Mouse (Mus musculus) heart, embryonic 10.5 days (tissue): ENCODE data around the gene Dab2ip. TPM values are rescaled to one million over a fixed set of nuclear protein-coding genes. Genes with fewer than 3 reads are reported as not detected.
A peak's percentile ranks its signal among the peaks of the same experiment; 100 is the strongest.

Source experiments
- DNase-seq: peaks from one replicate; pipeline ENCODE4 v3.0.0-alpha.2; 2017; ENCODE audit warnings: low spot score
- H3K27ac ChIP-seq: fragments of 300-500 bp; sonication (generic); 2 replicates; pipeline ENCODE4 v1.5.1; 2016; ENCODE audit warnings: mild to moderate bottlenecking
- H3K27me3 ChIP-seq: fragments of 300-500 bp; sonication (generic); 2 replicates; pipeline ENCODE4 v1.6.1; 2016; ENCODE audit warnings: mild to moderate bottlenecking; ENCODE audit not compliant: poor library complexity, insufficient read depth, severe bottlenecking
- H3K36me3 ChIP-seq: fragments of 300-500 bp; sonication (generic); 2 replicates; pipeline ENCODE4 v1.6.1; 2016; ENCODE audit warnings: mild to moderate bottlenecking, moderate library complexity
- H3K4me1 ChIP-seq: fragments of 300-500 bp; sonication (generic); 2 replicates; pipeline ENCODE4 v1.6.1; 2016; ENCODE audit warnings: mild to moderate bottlenecking
- H3K4me3 ChIP-seq: fragments of 300-500 bp; sonication (generic); 2 replicates; pipeline ENCODE4 v1.5.1; 2016; ENCODE audit warnings: mild to moderate bottlenecking, moderate library complexity
- H3K9me3 ChIP-seq: fragments of 300-500 bp; sonication (generic); 2 replicates; pipeline ENCODE4 v1.6.1; 2016; ENCODE audit warnings: mild to moderate bottlenecking, moderate library complexity
- WGBS: fragments of 180-500 bp; shearing (Covaris S2); methylation state at CpG from one replicate; pipeline ENCODE4 v1.1.7; 2016; 5-methylcytosine and 5-hydroxymethylcytosine counted together
- polyA plus RNA-seq: library from polyadenylated mRNA; unstranded; fragments of >200 nt; fragmentation: Nextera tagmentation; extraction: Ambion mirVana; gene quantifications from 2 replicates; pipeline ENCODE4 v1.2.1, GENCODE M21; 2016

Dab2ip gene
- polyA plus RNA-seq, 1 experiment from 2014 or later = 49.0 TPM

- WGBS = 7% methylated on average over 13 of the region's 13 CpGs
- peak; percentile 92 for DNase-seq
- Histone ChIP-seq H3K4me3 (no peak overlapping the region), H3K36me3 (no peaks in the 10 kb centered on the region), H3K27ac (peak overlapping the region; percentile 68), H3K4me1 (peaks cover 18% of the 10 kb centered on the region), H3K9me3 (no peaks in the 10 kb centered on the region), H3K27me3 (no peaks in the 10 kb centered on the region)
These were observed 18.6 kb upstream of the Dab2ip start for GRCm38 (mm10) chr2:35539276-35539972.

DNA sequence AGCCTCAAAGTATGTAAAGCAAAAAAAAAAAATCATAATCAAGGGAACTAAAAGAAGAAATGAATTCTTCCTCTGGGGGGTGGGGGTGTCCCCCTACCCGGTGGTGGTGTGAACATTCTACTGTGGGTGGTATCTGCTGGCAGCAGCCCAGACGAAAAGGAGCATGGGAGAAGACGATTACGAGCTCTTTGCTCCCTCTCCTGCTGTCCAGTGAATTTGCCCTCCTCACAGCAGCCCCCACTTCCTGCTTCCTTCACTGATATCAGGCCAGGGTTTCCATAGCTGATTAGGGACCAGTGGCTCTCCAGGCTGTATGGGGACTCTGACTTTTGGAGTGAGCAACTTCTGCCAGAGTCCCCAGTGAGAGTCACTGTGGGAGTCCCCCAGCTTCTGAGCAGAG lies 17.3 kb upstream of the Dab2ip start:
- no peaks in the 10 kb centered on the region for H3K27me3 ChIP-seq
- H3K36me3 ChIP-seq = no peaks in the 10 kb centered on the region
- no peaks in the 10 kb centered on the region for H3K9me3 ChIP-seq
- peak overlapping the region; percentile 80 for H3K27ac ChIP-seq
- peaks cover 30% of the 10 kb centered on the region for H3K4me1 ChIP-seq
- no peak overlapping the region for H3K4me3 ChIP-seq
- 12% methylated on average over 4 of the region's 4 CpGs for WGBS
- no peak for DNase-seq

GRCm38 (mm10) chr2:35544717-35545116 lies 13.3 kb upstream of the Dab2ip start:
- Histone ChIP-seq H3K9me3 (no peaks in the 10 kb centered on the region), H3K36me3 (no peaks in the 10 kb centered on the region), H3K4me1 (peaks cover 43% of the 10 kb centered on the region), H3K4me3 (peak overlapping the region; percentile 45), H3K27ac (peak overlapping the region; percentile 84), H3K27me3 (no peaks in the 10 kb centered on the region)
- WGBS = 9% methylated on average over 14 of the region's 14 CpGs
- peak; percentile 87 for DNase-seq

DNA sequence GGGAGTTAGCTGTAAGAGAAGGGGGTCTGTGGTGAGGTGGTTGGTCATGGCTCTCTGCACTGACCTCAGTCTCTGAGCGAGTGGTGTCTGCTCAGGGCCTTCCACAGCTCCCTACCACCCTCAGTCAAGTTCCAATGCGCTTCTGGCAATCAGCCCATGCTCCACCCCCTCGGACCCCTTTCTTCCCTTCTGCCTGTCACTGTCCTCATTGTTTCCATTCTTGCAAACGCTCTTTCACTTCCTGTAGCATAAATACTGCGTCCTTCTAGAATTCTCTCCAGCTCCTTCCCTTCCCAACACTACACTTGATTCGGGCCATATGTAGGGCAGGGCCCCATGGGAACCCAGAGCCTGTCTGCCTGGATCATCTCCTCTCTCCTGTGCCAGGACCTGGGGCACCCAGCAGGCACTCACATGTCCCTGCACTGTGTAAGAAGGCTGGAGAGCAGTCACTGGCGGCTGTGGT lies 12.9 kb upstream of the Dab2ip start:
- no peaks in the 10 kb centered on the region for H3K9me3 ChIP-seq
- H3K36me3 ChIP-seq = no peaks in the 10 kb centered on the region
- no peak for DNase-seq
- H3K27ac ChIP-seq = peak overlapping the region; percentile 84
- 30% methylated on average over 7 of the region's 7 CpGs for WGBS
- H3K4me1 ChIP-seq = peaks cover 43% of the 10 kb centered on the region
- peak overlapping the region; percentile 45 for H3K4me3 ChIP-seq
- H3K27me3 ChIP-seq = no peaks in the 10 kb centered on the region

DNA sequence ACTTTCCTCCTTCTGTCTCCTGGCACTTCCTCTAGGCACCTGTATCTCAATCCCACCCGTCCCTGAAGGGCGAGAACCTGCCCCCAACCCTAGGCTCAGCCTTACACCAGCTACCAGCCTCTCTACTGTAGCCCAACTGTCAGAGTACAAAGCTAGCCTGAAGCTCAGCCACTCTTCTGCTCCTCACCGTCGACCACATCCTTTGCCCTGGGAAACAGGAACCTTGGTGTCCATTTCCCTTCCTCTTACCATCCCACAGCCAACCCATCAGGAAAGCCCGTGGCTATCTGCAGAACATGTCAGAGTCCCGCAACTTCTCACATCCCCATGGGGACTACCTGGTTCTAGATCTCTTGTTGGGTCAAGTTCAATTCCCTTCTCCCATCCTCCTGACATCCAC lies 11.6 kb upstream of the Dab2ip start:
- Histone ChIP-seq H3K36me3 (no peaks in the 10 kb centered on the region), H3K4me1 (peaks cover 33% of the 10 kb centered on the region), H3K27me3 (no peaks in the 10 kb centered on the region), H3K9me3 (no peaks in the 10 kb centered on the region), H3K27ac (peak overlapping the region; percentile 56; the same call in 1 of the 2 replicates), H3K4me3 (no peak overlapping the region)
- no peak for DNase-seq
- 80% methylated on average over 6 of the region's 6 CpGs for WGBS

DNA sequence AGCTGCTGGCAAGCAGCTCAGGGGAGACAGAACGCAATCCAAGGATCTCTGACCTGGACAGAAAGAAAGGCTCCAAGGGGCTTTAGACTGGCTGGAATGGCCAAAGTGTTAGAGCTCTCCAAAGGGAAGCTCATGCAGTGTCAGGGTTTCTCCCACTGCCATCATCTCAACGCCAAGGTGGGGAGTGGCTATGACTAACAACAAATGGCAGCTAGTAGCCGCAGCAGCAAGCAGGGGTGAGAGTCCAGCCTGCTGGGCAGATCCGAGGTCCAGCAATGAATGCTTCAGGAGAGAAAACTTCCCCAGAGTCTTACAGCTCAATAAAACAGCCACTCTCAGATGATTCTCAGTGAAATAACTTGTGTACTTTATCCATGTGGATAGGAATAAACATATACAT lies 8.9 kb upstream of the Dab2ip start:
- Histone ChIP-seq H3K27me3 (peaks cover 6% of the 10 kb centered on the region; the same call in 1 of the 2 replicates), H3K4me3 (no peak overlapping the region), H3K36me3 (no peaks in the 10 kb centered on the region), H3K4me1 (peaks cover 43% of the 10 kb centered on the region), H3K9me3 (no peaks in the 10 kb centered on the region), H3K27ac (no peak overlapping the region)
- DNase-seq = no peak
- 47% methylated on average over 4 of the region's 4 CpGs for WGBS

DNA sequence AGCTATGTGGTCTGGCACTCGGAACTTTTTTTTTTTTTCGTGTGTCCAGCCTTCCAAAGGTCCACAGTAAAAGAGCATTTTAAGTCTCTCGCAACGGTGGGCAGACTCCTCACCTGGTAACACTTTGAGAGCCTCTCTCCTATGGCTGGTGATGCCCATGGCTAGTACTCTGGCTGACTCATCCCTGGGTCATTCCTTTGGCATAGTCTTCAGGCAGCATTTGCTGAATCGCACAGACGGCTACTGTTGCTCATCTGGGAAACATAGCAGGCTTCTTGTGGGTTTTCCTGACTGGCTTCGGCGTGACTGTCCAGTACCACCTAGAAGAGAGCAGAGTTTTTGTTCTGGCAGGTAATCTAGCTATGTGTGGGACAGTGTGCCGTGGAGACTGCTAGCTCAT lies 8.0 kb upstream of the Dab2ip start:
- 85% methylated on average over 9 of the region's 9 CpGs for WGBS
- Histone ChIP-seq H3K4me1 (peaks cover 38% of the 10 kb centered on the region), H3K27ac (no peak overlapping the region), H3K4me3 (no peak overlapping the region), H3K9me3 (no peaks in the 10 kb centered on the region), H3K36me3 (no peaks in the 10 kb centered on the region), H3K27me3 (peaks cover 6% of the 10 kb centered on the region; the same call in 1 of the 2 replicates)
- DNase-seq = no peak

GRCm38 (mm10) chr2:35556918-35557486 lies 1.1 kb upstream of the Dab2ip start:
- H3K27me3 ChIP-seq = peaks cover 6% of the 10 kb centered on the region; the same call in 1 of the 2 replicates
- H3K4me1 ChIP-seq = peaks cover 56% of the 10 kb centered on the region
- no peak for DNase-seq
- 63% methylated on average over 5 of the region's 5 CpGs for WGBS
- H3K27ac ChIP-seq = peak overlapping the region; percentile 85
- H3K9me3 ChIP-seq = no peaks in the 10 kb centered on the region
- no peaks in the 10 kb centered on the region for H3K36me3 ChIP-seq
- H3K4me3 ChIP-seq = no peak overlapping the region

- 86% methylated on average over 4 of the region's 4 CpGs for WGBS
- H3K9me3 ChIP-seq = no peaks in the 10 kb centered on the region
- DNase-seq = no peak
- H3K4me3 ChIP-seq = peak overlapping the region; percentile 33
- no peaks in the 10 kb centered on the region for H3K36me3 ChIP-seq
- H3K27ac ChIP-seq = peak overlapping the region; percentile 85
- H3K4me1 ChIP-seq = peaks cover 61% of the 10 kb centered on the region
- no peaks in the 10 kb centered on the region for H3K27me3 ChIP-seq
These were observed 922 bp downstream of the Dab2ip start for GRCm38 (mm10) chr2:35558826-35559550.

DNA sequence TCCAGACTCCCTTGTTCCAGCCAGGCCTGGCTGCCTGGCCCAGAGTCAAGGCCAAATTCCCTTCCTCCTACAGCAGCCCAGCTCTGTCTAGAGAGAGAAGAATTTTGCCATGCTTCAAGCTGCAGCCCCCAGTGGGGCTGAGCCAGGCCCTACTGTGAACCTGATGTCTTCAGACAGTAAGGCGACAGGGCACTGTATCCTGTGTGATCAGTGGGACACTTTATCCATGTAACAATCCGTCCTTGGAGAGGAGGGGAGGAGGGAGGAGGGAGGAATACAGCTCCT lies 1.4 kb downstream of the Dab2ip start:
- Histone ChIP-seq H3K4me1 (peaks cover 64% of the 10 kb centered on the region), H3K36me3 (no peaks in the 10 kb centered on the region), H3K27me3 (no peaks in the 10 kb centered on the region), H3K4me3 (no peak overlapping the region), H3K27ac (peak overlapping the region; percentile 85), H3K9me3 (no peaks in the 10 kb centered on the region)
- 61% methylated on average over 2 of the region's 2 CpGs for WGBS
- DNase-seq = no peak

- Histone ChIP-seq H3K27ac (peak overlapping the region; percentile 88), H3K9me3 (no peaks in the 10 kb centered on the region), H3K27me3 (no peaks in the 10 kb centered on the region), H3K4me3 (no peak overlapping the region), H3K4me1 (peaks cover 76% of the 10 kb centered on the region), H3K36me3 (no peaks in the 10 kb centered on the region)
- 30% methylated on average over 4 of the region's 4 CpGs for WGBS
- peak; percentile 87 for DNase-seq
These were observed 5.7 kb downstream of the Dab2ip start for GRCm38 (mm10) chr2:35563722-35564121.

- 84% methylated on average over 6 of the region's 6 CpGs for WGBS
These were observed 7.2 kb downstream of the Dab2ip start for GRCm38 (mm10) chr2:35565051-35565836.

More at GRCm38 (mm10) chr2:35565051-35565836, 7.2 kb downstream of the Dab2ip start:
- no peaks in the 10 kb centered on the region for H3K36me3 ChIP-seq
- peaks cover 64% of the 10 kb centered on the region for H3K4me1 ChIP-seq
- H3K4me3 ChIP-seq = no peak overlapping the region
- H3K27ac ChIP-seq = peak overlapping the region; percentile 88
- H3K27me3 ChIP-seq = no peaks in the 10 kb centered on the region
- DNase-seq = no peak
- H3K9me3 ChIP-seq = no peaks in the 10 kb centered on the region
